Mouse (Mus musculus) heart, embryonic 16.5 days (tissue): ENCODE data around the gene Prtg. TPM values are rescaled to one million over a fixed set of nuclear protein-coding genes. Genes with fewer than 3 reads are reported as not detected.
A peak's percentile ranks its signal among the peaks of the same experiment; 100 is the strongest.

Experiments
- ATAC-seq: fragments of 200-750 bp; cut with Nextera tagmentation; replicated peaks from 2 replicates; pipeline ENCODE4 v1.8.0; 2017; ENCODE audit warnings: moderate number of reproducible peaks; ENCODE audit not compliant: insufficient read depth, low FRiP score; ENCODE audit errors: extremely low read depth
- H3K27ac ChIP-seq: fragments of 300-500 bp; sonication (generic); 2 replicates; pipeline ENCODE4 v1.5.1; 2014; ENCODE audit warnings: mild to moderate bottlenecking, low read length, control low read depth, moderate library complexity
- H3K27me3 ChIP-seq: fragments of 300-500 bp; sonication (generic); 2 replicates; pipeline ENCODE4 v1.6.1; 2014; ENCODE audit warnings: low read length, mixed read lengths; ENCODE audit not compliant: control insufficient read depth, insufficient read depth
- H3K36me3 ChIP-seq: fragments of 300-500 bp; sonication (generic); 2 replicates; pipeline ENCODE4 v1.6.1; 2014; ENCODE audit not compliant: control insufficient read depth, insufficient read depth
- H3K4me1 ChIP-seq: fragments of 300-500 bp; sonication (generic); 2 replicates; pipeline ENCODE4 v1.6.1; 2014; ENCODE audit warnings: low read length, mixed read lengths; ENCODE audit not compliant: control insufficient read depth, insufficient read depth
- H3K4me2 ChIP-seq: fragments of 300-500 bp; sonication (generic); 2 replicates; pipeline ENCODE4 v1.6.1; 2014; ENCODE audit warnings: low read depth, mild to moderate bottlenecking, control low read depth, low read length
- H3K4me3 ChIP-seq: fragments of 300-500 bp; sonication (generic); 2 replicates; pipeline ENCODE4 v1.5.1; 2014; ENCODE audit warnings: mild to moderate bottlenecking, control low read depth, low read length
- H3K9ac ChIP-seq: fragments of 300-500 bp; sonication (generic); 2 replicates; pipeline ENCODE4 v1.6.1; 2014; ENCODE audit warnings: low read length, control low read depth
- H3K9me3 ChIP-seq: fragments of 300-500 bp; sonication (generic); replicated peaks from 2 replicates; pipeline ENCODE4 v1.6.1; 2016; ENCODE audit warnings: low read length; ENCODE audit not compliant: control insufficient read depth
- WGBS: fragments of 180-500 bp; shearing (Covaris S2); extraction: QIAGEN DNeasy Blood & Tissue Kit; methylation state at CpG from one replicate; pipeline ENCODE4 v1.1.7; 2014; 5-methylcytosine and 5-hydroxymethylcytosine counted together
- polyA plus RNA-seq: library from polyadenylated mRNA; unstranded; fragments of >200 nt; fragmentation: Nextera tagmentation; extraction: Ambion mirVana; gene quantifications from 2 replicates; pipeline ENCODE4 v1.2.1, GENCODE M21; 2015

Prtg gene
- polyA plus RNA-seq, 1 experiment from 2014 or later, result 0.29 TPM

DNA sequence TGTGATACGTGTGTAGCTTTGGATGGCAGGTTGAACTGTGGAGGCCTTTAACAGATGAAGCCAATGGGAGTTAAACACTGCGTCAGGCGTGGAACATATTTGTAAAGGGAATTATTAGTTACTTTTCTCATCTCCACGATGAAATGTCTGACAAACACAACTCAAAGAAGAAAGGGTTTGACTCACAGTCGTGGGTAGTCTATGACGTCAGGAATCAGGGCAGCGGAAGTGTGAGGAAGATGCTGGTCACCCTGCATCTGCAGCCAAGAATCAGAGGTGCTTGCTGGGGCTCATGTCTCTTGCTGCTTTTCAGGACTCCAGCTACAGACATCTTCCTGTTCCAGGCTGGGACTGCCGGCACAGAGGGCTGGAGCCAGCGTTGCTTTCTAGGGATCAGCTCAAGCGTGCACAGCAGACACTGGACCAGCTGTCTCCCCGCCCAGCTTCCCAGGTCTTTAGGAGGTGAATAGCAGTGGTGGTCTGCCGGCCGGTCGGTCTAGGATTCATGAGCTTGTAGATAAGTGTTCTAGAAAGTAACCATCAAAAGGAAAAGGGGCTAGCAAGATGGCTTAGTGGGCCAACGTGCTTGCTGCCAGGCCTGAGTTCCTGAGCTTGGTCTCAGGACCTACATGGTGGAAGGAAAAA is 32.8 kb downstream of the Prtg start:
- Histone ChIP-seq H3K4me3 (no peak overlapping the region), H3K9me3 (no peaks in the 10 kb centered on the region), H3K27me3 (no peaks in the 10 kb centered on the region), H3K36me3 (no peaks in the 10 kb centered on the region), H3K4me2 (no peak overlapping the region), H3K9ac (no peak overlapping the region), H3K4me1 (peaks cover 14% of the 10 kb centered on the region), H3K27ac (no peak overlapping the region)
- WGBS, result 84% methylated on average over 15 of the region's 15 CpGs
- no peak for ATAC-seq

- WGBS, result 91% methylated on average over 5 of the region's 5 CpGs
- Histone ChIP-seq H3K4me3 (no peak overlapping the region), H3K27me3 (no peaks in the 10 kb centered on the region), H3K4me1 (no peaks in the 10 kb centered on the region), H3K9me3 (no peaks in the 10 kb centered on the region; the same call in 1 of the 2 replicates), H3K36me3 (peaks cover 7% of the 10 kb centered on the region; the same call in 1 of the 2 replicates), H3K4me2 (no peak overlapping the region), H3K27ac (no peak overlapping the region), H3K9ac (no peak overlapping the region)
- ATAC-seq, result no peak
Observed at GRCm38 (mm10) chr9:72844496-72844895, 37.8 kb downstream of the Prtg start.

DNA sequence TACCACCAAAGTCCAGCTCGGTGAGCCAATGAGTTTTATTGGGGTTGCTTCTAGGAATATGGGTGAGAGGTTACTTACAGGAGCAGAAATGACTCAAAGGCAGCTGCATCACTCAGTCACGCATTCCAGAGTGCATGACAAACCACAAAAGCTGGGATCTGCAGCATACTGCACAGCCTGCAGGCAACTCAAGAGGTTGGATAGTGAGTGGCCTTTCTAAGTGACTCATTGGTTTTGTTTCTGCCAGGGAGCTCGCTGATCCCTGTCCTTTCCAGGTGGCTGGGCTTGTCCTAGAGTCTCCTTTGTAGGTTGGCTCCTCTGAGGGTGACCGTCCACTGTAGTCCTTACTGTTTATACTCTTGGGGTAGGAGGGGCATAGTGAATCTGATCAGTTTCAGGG is 39.5 kb downstream of the Prtg start:
- 73% methylated on average over 4 of the region's 4 CpGs for WGBS
- Histone ChIP-seq H3K27ac (no peak overlapping the region), H3K4me1 (no peaks in the 10 kb centered on the region), H3K27me3 (no peaks in the 10 kb centered on the region), H3K9ac (no peak overlapping the region), H3K36me3 (peaks cover 7% of the 10 kb centered on the region; the same call in 1 of the 2 replicates), H3K9me3 (no peaks in the 10 kb centered on the region; the same call in 1 of the 2 replicates), H3K4me2 (no peak overlapping the region), H3K4me3 (no peak overlapping the region)
- no peak for ATAC-seq

- H3K4me3 ChIP-seq, result no peak overlapping the region
- WGBS, result 93% methylated on average over 10 of the region's 10 CpGs
- no peaks in the 10 kb centered on the region for H3K27me3 ChIP-seq
- no peak overlapping the region for H3K9ac ChIP-seq
- no peak overlapping the region for H3K27ac ChIP-seq
- H3K36me3 ChIP-seq, result peaks cover 4% of the 10 kb centered on the region; the same call in 1 of the 2 replicates
- H3K9me3 ChIP-seq, result no peaks in the 10 kb centered on the region; the same call in 1 of the 2 replicates
- peaks cover 4% of the 10 kb centered on the region; the same call in 1 of the 2 replicates for H3K4me1 ChIP-seq
- ATAC-seq, result no peak
- H3K4me2 ChIP-seq, result no peak overlapping the region
Observed at GRCm38 (mm10) chr9:72851541-72851940, 44.9 kb downstream of the Prtg start.

- Histone ChIP-seq H3K9me3 (no peaks in the 10 kb centered on the region; the same call in 1 of the 2 replicates), H3K4me1 (peaks cover 4% of the 10 kb centered on the region; the same call in 1 of the 2 replicates), H3K27me3 (no peaks in the 10 kb centered on the region), H3K9ac (no peak overlapping the region), H3K27ac (no peak overlapping the region), H3K4me2 (no peak overlapping the region), H3K36me3 (peaks cover 4% of the 10 kb centered on the region; the same call in 1 of the 2 replicates), H3K4me3 (no peak overlapping the region)
- no peak for ATAC-seq
- 84% methylated on average over 5 of the region's 5 CpGs for WGBS
Observed at GRCm38 (mm10) chr9:72851979-72852378, 45.3 kb downstream of the Prtg start.

DNA sequence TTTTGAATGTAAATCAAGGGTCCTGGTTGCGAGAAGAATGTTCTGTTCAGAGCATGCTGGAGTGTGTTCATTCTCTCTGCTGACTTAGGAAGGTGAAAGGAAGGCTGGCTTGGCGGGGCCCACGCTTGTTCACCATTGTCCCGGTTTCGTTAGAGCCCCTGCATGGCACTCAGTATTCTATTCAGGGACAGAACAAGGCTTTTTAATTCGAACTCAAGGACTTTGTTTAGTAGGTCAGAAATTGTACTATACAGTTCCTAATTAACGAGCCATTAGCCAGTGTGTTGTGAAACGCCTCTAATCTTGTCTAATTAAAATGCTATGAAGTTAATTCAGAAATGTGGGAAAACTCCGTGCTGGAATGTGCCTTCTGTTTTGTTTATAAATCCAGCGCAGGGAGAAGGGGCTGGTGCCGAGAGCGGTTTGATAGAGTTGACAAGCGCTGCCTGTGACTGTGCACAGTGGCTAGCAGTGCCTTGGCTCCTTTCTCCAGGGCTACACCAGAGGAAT is 47.1 kb downstream of the Prtg start:
- no peak for ATAC-seq
- no peak overlapping the region for H3K27ac ChIP-seq
- peaks cover 4% of the 10 kb centered on the region; the same call in 1 of the 2 replicates for H3K36me3 ChIP-seq
- H3K4me1 ChIP-seq, result peaks cover 4% of the 10 kb centered on the region; the same call in 1 of the 2 replicates
- H3K9me3 ChIP-seq, result no peaks in the 10 kb centered on the region; the same call in 1 of the 2 replicates
- peak overlapping the region; percentile 4; the same call in 1 of the 2 replicates for H3K4me2 ChIP-seq
- no peaks in the 10 kb centered on the region for H3K27me3 ChIP-seq
- 0 out of 2 replicates have a peak overlapping the region, but pooled peaks have one; percentile 12 for H3K9ac ChIP-seq
- H3K4me3 ChIP-seq, result no peak overlapping the region
- 56% methylated on average over 13 of the region's 13 CpGs for WGBS

DNA sequence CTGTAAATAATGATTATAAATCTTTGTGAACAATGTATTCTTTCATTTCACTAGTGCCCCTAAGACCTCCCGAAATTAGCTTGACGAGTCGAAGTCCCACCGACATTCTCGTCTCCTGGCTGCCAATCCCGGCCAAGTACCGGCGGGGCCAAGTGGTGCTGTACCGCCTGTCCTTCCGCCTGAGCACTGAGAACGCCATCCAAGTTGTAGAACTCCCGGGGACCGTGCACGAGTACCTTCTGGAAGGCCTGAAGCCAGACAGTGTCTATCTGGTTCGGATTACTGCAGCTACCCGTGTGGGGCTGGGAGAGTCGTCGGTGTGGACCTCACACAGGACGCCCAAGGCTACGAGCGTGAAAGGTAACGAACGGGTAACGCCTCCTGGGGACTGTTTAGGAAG is 50.0 kb downstream of the Prtg start:
- Histone ChIP-seq H3K27me3 (no peaks in the 10 kb centered on the region), H3K4me2 (no peak overlapping the region), H3K27ac (no peak overlapping the region), H3K4me1 (peaks cover 4% of the 10 kb centered on the region; the same call in 1 of the 2 replicates), H3K9ac (no peak overlapping the region), H3K4me3 (no peak overlapping the region), H3K9me3 (no peaks in the 10 kb centered on the region), H3K36me3 (no peaks in the 10 kb centered on the region)
- no peak for ATAC-seq
- 93% methylated on average over 24 of the region's 24 CpGs for WGBS

- Histone ChIP-seq H3K36me3 (no peaks in the 10 kb centered on the region), H3K4me1 (no peaks in the 10 kb centered on the region), H3K4me3 (no peak overlapping the region), H3K27ac (no peak overlapping the region), H3K9me3 (no peaks in the 10 kb centered on the region), H3K4me2 (no peak overlapping the region), H3K9ac (no peak overlapping the region), H3K27me3 (no peaks in the 10 kb centered on the region)
- no peak for ATAC-seq
- 88% methylated on average over 5 of the region's 5 CpGs for WGBS
Observed at GRCm38 (mm10) chr9:72860764-72861163, 54.1 kb downstream of the Prtg start.

GRCm38 (mm10) chr9:72861235-72861634 is 54.6 kb downstream of the Prtg start:
- H3K9me3 ChIP-seq, result no peaks in the 10 kb centered on the region
- H3K36me3 ChIP-seq, result no peaks in the 10 kb centered on the region
- no peaks in the 10 kb centered on the region for H3K4me1 ChIP-seq
- 86% methylated on average over 10 of the region's 10 CpGs for WGBS
- ATAC-seq, result no peak
- H3K4me3 ChIP-seq, result no peak overlapping the region
- no peak overlapping the region for H3K9ac ChIP-seq
- H3K4me2 ChIP-seq, result no peak overlapping the region
- no peak overlapping the region for H3K27ac ChIP-seq
- no peaks in the 10 kb centered on the region for H3K27me3 ChIP-seq
